Mouse (Mus musculus) heart, embryonic 14.5 days (tissue): ENCODE measurements around the gene March5. TPM values are rescaled to one million over a fixed set of nuclear protein-coding genes. Genes with fewer than 3 reads are reported as not detected.
A peak's percentile ranks its signal among the peaks of the same experiment; 100 is the strongest.

Experiments
- ATAC-seq: fragments of 200-750 bp; cut with Nextera tagmentation; 2 replicates; pipeline ENCODE4 v1.8.0; 2017; ENCODE audit warnings: low read depth, moderate TSS enrichment; ENCODE audit not compliant: insufficient number of reproducible peaks, insufficient read depth, low FRiP score
- H3K27ac ChIP-seq, 2 experiments: fragments of 200-500 bp in 1 of 2; fragments of 300-500 bp in 1 of 2; sonication (generic) in 1 of 2; replicated peaks in 1 of 2; 2 replicates each; pipeline ENCODE4 v1.5.1; 2012 to 2014; ENCODE audit warnings: low read depth in 2 of 2, low read length in 2 of 2, control low read depth in 1 of 2, mild to moderate bottlenecking in 1 of 2, mixed read lengths in 1 of 2; ENCODE audit not compliant: control insufficient read depth in 1 of 2, insufficient read depth in 1 of 2
- H3K27me3 ChIP-seq: fragments of 300-500 bp; sonication (generic); 2 replicates; pipeline ENCODE4 v1.6.1; 2014; ENCODE audit warnings: mild to moderate bottlenecking, low read length, control low read depth; ENCODE audit not compliant: control insufficient read depth, insufficient read depth
- H3K36me3 ChIP-seq: fragments of 300-500 bp; sonication (generic); 2 replicates; pipeline ENCODE4 v1.6.1; 2014; ENCODE audit warnings: mild to moderate bottlenecking, control low read depth, low read length, mixed read lengths; ENCODE audit not compliant: control insufficient read depth, insufficient read depth
- H3K4me1 ChIP-seq, 2 experiments: fragments of 200-500 bp in 1 of 2; fragments of 300-500 bp in 1 of 2; sonication (generic) in 1 of 2; 2 replicates each; pipeline ENCODE4 v1.6.1; 2012 to 2014; ENCODE audit warnings: low read length in 2 of 2, control low read depth in 1 of 2, mixed read lengths in 1 of 2; ENCODE audit not compliant: control insufficient read depth in 2 of 2, insufficient read depth in 2 of 2
- H3K4me2 ChIP-seq: fragments of 300-500 bp; sonication (generic); 2 replicates; pipeline ENCODE4 v1.6.1; 2014; ENCODE audit warnings: mild to moderate bottlenecking, low read length
- H3K4me3 ChIP-seq, 2 experiments: fragments of 200-500 bp in 1 of 2; fragments of 300-500 bp in 1 of 2; sonication (generic) in 1 of 2; 2 replicates each; pipeline ENCODE4 v1.5.1; 2012 to 2014; ENCODE audit warnings: low read length in 2 of 2, mild to moderate bottlenecking in 2 of 2, control low read depth in 1 of 2, low read depth in 1 of 2, moderate library complexity in 1 of 2; ENCODE audit not compliant: control insufficient read depth in 1 of 2, insufficient read depth in 1 of 2
- H3K9ac ChIP-seq: fragments of 300-500 bp; sonication (generic); 2 replicates; pipeline ENCODE4 v1.6.1; 2014; ENCODE audit warnings: mild to moderate bottlenecking, low read length
- H3K9me3 ChIP-seq: fragments of 300-500 bp; sonication (generic); 2 replicates; pipeline ENCODE4 v1.6.1; 2016; ENCODE audit warnings: low read length, control low read depth; ENCODE audit not compliant: control insufficient read depth
- WGBS: fragments of 180-500 bp; shearing (Covaris S2); extraction: QIAGEN DNeasy Blood & Tissue Kit; methylation state at CpG from one replicate; pipeline ENCODE4 v1.1.7; 2014; 5-methylcytosine and 5-hydroxymethylcytosine counted together
- polyA plus RNA-seq: library from polyadenylated mRNA; unstranded; fragments of >200 nt; fragmentation: Nextera tagmentation; extraction: Ambion mirVana; gene quantifications from 2 replicates; pipeline ENCODE4 v1.2.1, GENCODE M21; 2014

March5 gene
- polyA plus RNA-seq, 1 experiment from 2014 or later: 104 TPM

DNA sequence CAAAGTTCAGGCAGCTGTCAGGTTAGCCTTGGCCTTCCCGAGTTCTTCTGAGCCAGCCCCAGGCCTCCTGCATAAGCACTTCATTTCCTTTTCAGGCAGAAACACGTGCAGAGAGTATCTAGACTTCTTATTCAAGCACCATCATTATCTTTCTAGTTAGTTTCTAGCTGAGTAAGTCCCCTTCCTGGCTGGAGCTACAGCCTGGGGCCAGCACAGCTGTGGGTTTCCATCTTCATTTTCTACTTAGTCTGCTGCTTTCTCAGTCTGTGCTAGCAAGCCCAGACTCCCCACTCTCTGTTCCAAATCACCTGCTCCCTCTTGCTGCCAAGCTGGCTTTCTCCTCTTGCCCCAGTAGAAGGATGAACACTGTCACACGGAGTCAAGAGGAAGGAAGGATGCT lies 39.5 kb downstream of the March5 start:
- no peak overlapping the region for H3K27ac ChIP-seq
- 32% methylated on average over 3 of the region's 3 CpGs for WGBS

DNA sequence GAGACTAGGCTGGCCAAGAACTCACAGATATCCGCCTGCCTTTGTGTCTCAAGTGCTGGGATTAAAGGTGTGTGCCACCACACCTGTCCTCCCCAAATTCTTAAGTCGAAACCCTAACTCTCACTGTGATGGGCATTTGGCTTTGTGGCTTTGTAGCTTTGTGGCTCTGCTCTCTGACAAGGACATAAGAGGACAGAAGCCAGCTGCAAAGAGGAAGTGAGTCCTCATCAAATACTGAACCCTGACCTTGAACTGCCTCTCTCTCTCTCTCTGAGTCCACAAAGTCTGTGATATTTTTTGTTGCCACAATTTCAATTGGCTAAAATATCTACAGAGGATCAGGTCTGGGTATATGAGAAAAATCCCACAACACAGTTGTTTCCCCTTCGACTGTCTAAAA lies 40.9 kb downstream of the March5 start:
- no peak overlapping the region for H3K4me2 ChIP-seq
- 0 out of 2 replicates have a peak, but pooled peaks cover 3% of the 10 kb centered on the region for H3K9me3 ChIP-seq
- no peak overlapping the region for H3K4me3 ChIP-seq
- WGBS: 64% methylated on average over 3 of the region's 3 CpGs
- H3K4me1 ChIP-seq: no peaks in the 10 kb centered on the region
- H3K27ac ChIP-seq: no peak overlapping the region
- H3K9ac ChIP-seq: no peak overlapping the region
- H3K27me3 ChIP-seq: no peaks in the 10 kb centered on the region
- no peak for ATAC-seq
- no peaks in the 10 kb centered on the region for H3K36me3 ChIP-seq

More for the DNA sequence above, 39.5 kb downstream of the March5 start:
- Histone ChIP-seq H3K27me3 (no peaks in the 10 kb centered on the region), H3K4me3 (no peak overlapping the region), H3K4me2 (no peak overlapping the region), H3K9ac (no peak overlapping the region), H3K4me1 (no peaks in the 10 kb centered on the region), H3K9me3 (0 out of 2 replicates have a peak, but pooled peaks cover 3% of the 10 kb centered on the region), H3K36me3 (no peaks in the 10 kb centered on the region)
- ATAC-seq: no peak

DNA sequence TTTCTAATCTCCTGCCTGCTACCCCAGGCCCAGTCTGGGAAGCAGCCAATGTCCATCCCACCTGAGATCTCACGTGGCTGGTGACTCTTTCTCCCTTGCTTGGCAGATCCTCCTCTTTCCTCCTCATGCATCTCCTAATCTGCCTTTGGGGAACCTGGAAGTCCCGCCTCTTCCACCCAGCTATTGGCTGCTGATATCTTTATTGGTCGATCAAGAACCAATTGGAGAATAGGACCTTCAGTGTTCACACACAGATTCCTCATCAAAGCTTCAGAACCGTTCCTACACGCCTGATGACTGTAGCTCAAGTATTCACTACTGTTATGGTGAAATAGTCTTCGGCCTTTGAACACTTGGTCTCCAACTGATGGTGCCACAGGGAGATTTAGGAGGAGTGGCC lies 44.8 kb downstream of the March5 start:
- no peaks in the 10 kb centered on the region for H3K27me3 ChIP-seq
- H3K27ac ChIP-seq: no peak overlapping the region
- no peaks in the 10 kb centered on the region for H3K36me3 ChIP-seq
- H3K4me2 ChIP-seq: no peak overlapping the region
- no peaks in the 10 kb centered on the region for H3K9me3 ChIP-seq
- no peak for ATAC-seq
- H3K4me1 ChIP-seq: no peaks in the 10 kb centered on the region
- H3K9ac ChIP-seq: no peak overlapping the region
- 60% methylated on average over 6 of the region's 6 CpGs for WGBS
- no peak overlapping the region for H3K4me3 ChIP-seq

DNA sequence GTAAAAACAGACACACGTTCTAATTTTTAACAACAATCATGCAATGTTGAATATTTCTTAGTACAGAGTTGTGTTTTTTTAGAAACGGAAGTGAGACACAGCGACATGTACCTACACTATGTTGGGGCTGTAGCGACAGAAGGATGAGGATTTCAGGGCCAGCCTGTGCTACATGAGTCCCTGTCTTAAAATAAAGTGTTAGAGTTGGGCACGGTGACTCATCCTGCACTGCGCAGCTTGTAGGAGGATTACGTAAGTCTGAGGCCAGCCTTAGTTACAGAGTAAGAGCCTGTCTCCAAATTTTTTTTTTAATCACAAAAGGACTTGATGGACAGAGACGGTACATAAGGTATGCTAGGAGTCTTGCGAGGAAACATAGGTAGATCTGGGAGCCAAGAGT lies 48.0 kb downstream of the March5 start:
- H3K4me2 ChIP-seq: no peak overlapping the region
- H3K36me3 ChIP-seq: no peaks in the 10 kb centered on the region
- H3K9me3 ChIP-seq: no peaks in the 10 kb centered on the region
- no peak overlapping the region for H3K4me3 ChIP-seq
- 85% methylated on average over 9 of the region's 9 CpGs for WGBS
- no peak overlapping the region for H3K9ac ChIP-seq
- no peak for ATAC-seq
- H3K27me3 ChIP-seq: no peaks in the 10 kb centered on the region
- H3K27ac ChIP-seq: no peak overlapping the region
- H3K4me1 ChIP-seq: no peaks in the 10 kb centered on the region

DNA sequence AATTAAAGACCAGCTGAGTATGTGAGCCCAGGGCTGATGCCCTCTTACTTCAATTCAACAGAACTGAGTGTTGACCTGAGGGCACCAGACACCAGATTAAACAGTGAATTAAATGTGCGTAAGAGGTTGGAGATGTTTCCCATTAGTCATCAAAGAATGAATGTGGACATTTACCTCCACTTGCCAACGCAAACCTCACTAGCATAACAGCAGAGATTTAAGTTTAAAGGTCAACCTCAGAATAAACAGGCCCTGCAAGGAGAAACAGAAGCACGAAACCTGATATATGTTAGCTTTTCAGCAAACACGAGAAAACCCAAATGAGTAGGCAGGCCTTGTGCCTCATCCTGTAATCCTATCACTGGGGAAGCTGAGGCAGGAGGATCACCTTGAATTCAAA lies 55.0 kb downstream of the March5 start:
- WGBS: 73% methylated on average over 4 of the region's 4 CpGs
- ATAC-seq: no peak
- peaks cover 5 to 9% of the 10 kb centered on the region in 2 experiments; a peak in 2 of 4 replicates for H3K4me1 ChIP-seq
- H3K27me3 ChIP-seq: no peaks in the 10 kb centered on the region
- no peak overlapping the region for H3K27ac ChIP-seq
- no peak overlapping the region for H3K4me2 ChIP-seq
- no peaks in the 10 kb centered on the region for H3K36me3 ChIP-seq
- no peak overlapping the region for H3K9ac ChIP-seq
- H3K4me3 ChIP-seq: no peak overlapping the region
- H3K9me3 ChIP-seq: no peaks in the 10 kb centered on the region

DNA sequence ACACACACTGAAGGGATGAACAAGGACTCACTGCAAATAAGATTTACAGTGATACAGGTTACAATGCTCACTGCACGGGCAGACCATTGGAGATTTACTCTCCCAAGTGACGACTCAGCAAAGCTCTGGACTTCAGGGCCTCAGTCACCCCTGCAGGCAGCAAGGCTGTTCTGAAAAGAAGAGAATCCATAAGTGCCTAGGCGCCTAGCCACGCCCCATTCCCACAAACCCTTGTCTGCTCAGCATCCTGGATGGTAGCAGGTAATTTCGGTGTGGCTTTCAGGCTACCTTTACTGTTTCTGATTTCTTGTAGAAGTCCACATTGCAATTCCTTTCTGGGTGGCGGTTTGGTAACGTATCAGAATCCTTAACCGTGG lies 56.2 kb downstream of the March5 start:
- Histone ChIP-seq H3K4me1 (peaks cover 5 to 9% of the 10 kb centered on the region in 2 experiments; a peak in 2 of 4 replicates), H3K27me3 (no peaks in the 10 kb centered on the region), H3K4me2 (0 out of 2 replicates have a peak overlapping the region, but pooled peaks have one; percentile 41), H3K9ac (no peak overlapping the region), H3K36me3 (peaks cover 5% of the 10 kb centered on the region), H3K4me3 (no peak overlapping the region), H3K9me3 (no peaks in the 10 kb centered on the region), H3K27ac (no peak overlapping the region)
- WGBS: 72% methylated on average over 8 of the region's 8 CpGs
- no peak for ATAC-seq

DNA sequence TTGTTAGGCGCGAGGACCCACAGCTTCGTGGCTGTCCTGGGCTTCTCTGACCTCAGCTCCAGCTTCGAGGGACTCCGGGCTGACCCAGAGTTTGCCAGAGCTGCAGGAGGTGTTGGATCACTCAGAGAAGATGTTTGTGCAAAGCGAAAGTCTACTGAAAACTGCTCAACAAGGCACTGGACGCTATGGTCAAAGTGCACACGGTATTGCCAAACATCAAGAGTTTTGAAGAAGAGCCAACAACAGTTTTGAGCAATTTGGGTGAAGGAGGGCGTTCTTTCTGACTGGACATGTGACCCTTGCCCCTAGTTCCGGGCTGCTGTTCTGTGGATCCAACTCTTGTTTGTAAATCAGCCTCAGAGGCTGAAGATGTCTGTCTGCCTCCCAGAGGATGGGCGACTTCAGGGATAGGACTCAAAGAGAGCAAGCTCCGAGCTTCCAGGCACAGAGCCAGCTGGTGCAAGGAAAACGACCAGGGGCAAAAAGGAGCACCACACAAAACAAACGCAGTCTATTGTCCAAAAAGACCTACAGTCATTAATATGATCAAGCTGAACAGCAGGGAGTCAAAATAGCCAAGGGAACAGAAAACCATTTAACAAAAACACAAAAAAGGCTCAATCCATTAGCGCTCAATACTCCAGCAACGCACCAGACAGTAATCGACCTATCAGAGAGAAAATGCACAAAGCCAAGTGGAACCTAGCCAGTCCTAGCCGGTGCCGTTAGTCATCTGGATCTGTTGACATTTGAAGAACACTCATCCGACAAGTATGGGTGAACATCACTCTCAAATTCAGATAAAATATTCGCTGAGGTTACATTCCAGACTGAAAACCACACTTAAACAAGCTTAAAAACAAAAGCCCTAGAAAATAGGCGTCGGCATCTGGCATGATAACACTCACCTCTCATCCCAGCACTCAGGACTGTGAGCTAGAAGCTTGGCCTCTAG lies 56.9 kb downstream of the March5 start:
- Histone ChIP-seq H3K9ac (peak overlapping the region; percentile 25; the same call in 1 of the 2 replicates), H3K4me1 (peaks cover 5 to 9% of the 10 kb centered on the region in 2 experiments; a peak in 2 of 4 replicates), H3K9me3 (no peaks in the 10 kb centered on the region), H3K36me3 (peaks cover 12% of the 10 kb centered on the region), H3K4me3 (no peak overlapping the region), H3K4me2 (peak overlapping the region; percentile 41), H3K27ac (peak overlapping the region in 1 of 2 experiments; percentile 44; a peak in 1 of 4 replicates), H3K27me3 (no peaks in the 10 kb centered on the region)
- WGBS: 48% methylated on average over 23 of the region's 23 CpGs
- no peak for ATAC-seq
